Mouse (Mus musculus) heart, postnatal 0 days (tissue): ENCODE measurements around the gene Btaf1. TPM values are rescaled to one million over a fixed set of nuclear protein-coding genes. Genes with fewer than 3 reads are reported as not detected.

Source experiments
- ATAC-seq: fragments of 200-750 bp; cut with Nextera tagmentation; 2 replicates; pipeline ENCODE4 v1.8.0; 2017; ENCODE audit warnings: low read depth, moderate number of reproducible peaks, moderate library complexity; ENCODE audit not compliant: insufficient read depth
- DNase-seq: peaks from one replicate; pipeline ENCODE4 v3.0.0-alpha.2; 2016; ENCODE audit warnings: low spot score
- H3K27ac ChIP-seq: fragments of 300-500 bp; sonication (generic); 2 replicates; pipeline ENCODE4 v1.5.1; 2014; ENCODE audit warnings: low read depth, mild to moderate bottlenecking
- H3K27me3 ChIP-seq: fragments of 300-500 bp; sonication (generic); 2 replicates; pipeline ENCODE4 v1.6.1; 2014; ENCODE audit warnings: low read length, mixed read lengths; ENCODE audit not compliant: control insufficient read depth, insufficient read depth
- H3K36me3 ChIP-seq: fragments of 300-500 bp; sonication (generic); replicated peaks from 2 replicates; pipeline ENCODE4 v1.6.1; 2014; ENCODE audit warnings: low read length, mixed read lengths; ENCODE audit not compliant: control insufficient read depth, insufficient read depth
- H3K4me1 ChIP-seq: fragments of 300-500 bp; sonication (generic); 2 replicates; pipeline ENCODE4 v1.6.1; 2014; ENCODE audit warnings: antibody characterized with exemption; ENCODE audit not compliant: control insufficient read depth, insufficient read depth
- H3K4me2 ChIP-seq: fragments of 300-500 bp; sonication (generic); 2 replicates; pipeline ENCODE4 v1.6.1; 2014; ENCODE audit warnings: low read depth, mild to moderate bottlenecking, low read length, moderate library complexity
- H3K4me3 ChIP-seq: fragments of 300-500 bp; sonication (generic); 2 replicates; pipeline ENCODE4 v1.5.1; 2014; ENCODE audit warnings: low read depth, low read length
- H3K9ac ChIP-seq: fragments of 300-500 bp; sonication (generic); replicated peaks from 2 replicates; pipeline ENCODE4 v1.6.1; 2014; ENCODE audit warnings: low read depth, low read length, mixed read lengths
- H3K9me3 ChIP-seq: fragments of 300-500 bp; sonication (generic); replicated peaks from 2 replicates; pipeline ENCODE4 v1.6.1; 2016; ENCODE audit warnings: low read length; ENCODE audit not compliant: control insufficient read depth
- CTCF ChIP-seq: IDR thresholded peaks from 2 replicates; pipeline ENCODE4 v1.5.1; 2016; ENCODE audit warnings: antibody characterized with exemption, control low read depth, low read depth
- EP300 ChIP-seq: IDR thresholded peaks from 2 replicates; pipeline ENCODE4 v1.6.1; 2016; ENCODE audit warnings: antibody characterized with exemption, low read depth
- WGBS: fragments of 180-500 bp; shearing (Covaris S2); extraction: QIAGEN DNeasy Blood & Tissue Kit; methylation state at CpG from one replicate; pipeline ENCODE4 v1.1.7; 2014; 5-methylcytosine and 5-hydroxymethylcytosine counted together
- polyA plus RNA-seq: library from polyadenylated mRNA; unstranded; fragments of >200 nt; fragmentation: Nextera tagmentation; extraction: Ambion mirVana; gene quantifications from 2 replicates; pipeline ENCODE4 v1.2.1, GENCODE M21; 2015
- total RNA-seq: library from RNA; depleted of rRNA; stranded (reverse); fragments of >200 nt; gene quantifications from 2 replicates; pipeline ENCODE4 v1.2.3, GENCODE M21; 2014; ENCODE audit warnings: low replicate concordance

The Btaf1 gene
- total and polyA plus RNA-seq, 2 experiments from 2014 or later = 2.9 to 12.6 TPM

DNA sequence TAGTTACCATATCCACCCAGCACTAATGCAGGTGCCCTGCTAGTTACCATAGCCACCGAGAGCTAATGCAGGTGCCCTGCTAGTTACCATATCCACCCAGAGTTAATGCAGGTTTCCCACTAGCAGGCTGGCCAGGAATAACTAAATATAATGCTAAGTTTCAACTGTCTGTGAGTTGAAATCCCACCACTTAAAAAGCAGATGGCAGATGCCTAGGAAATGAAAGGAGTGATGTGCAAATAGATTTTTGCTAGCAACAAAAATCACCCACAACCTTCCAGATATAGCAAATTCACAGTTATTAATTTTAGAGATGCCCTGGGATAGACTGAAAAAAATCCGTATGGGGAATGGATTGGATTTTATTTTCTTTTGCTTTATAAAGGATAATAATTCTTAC lies 106.5 kb downstream of the Btaf1 start:
- WGBS = 80% methylated on average over 2 of the region's 2 CpGs
- Histone ChIP-seq H3K4me1 (0 out of 2 replicates have a peak, but pooled peaks cover 6% of the 10 kb centered on the region), H3K9me3 (no peaks in the 10 kb centered on the region), H3K27me3 (no peaks in the 10 kb centered on the region), H3K27ac (no peak overlapping the region), H3K4me3 (no peak overlapping the region), H3K36me3 (peaks cover 4% of the 10 kb centered on the region; the same call in 1 of the 2 replicates), H3K9ac (no peak overlapping the region), H3K4me2 (no peak overlapping the region)
- ATAC-seq (no peak), DNase-seq (no peak)
- TF ChIP-seq CTCF (no peak), EP300 (no peak)

DNA sequence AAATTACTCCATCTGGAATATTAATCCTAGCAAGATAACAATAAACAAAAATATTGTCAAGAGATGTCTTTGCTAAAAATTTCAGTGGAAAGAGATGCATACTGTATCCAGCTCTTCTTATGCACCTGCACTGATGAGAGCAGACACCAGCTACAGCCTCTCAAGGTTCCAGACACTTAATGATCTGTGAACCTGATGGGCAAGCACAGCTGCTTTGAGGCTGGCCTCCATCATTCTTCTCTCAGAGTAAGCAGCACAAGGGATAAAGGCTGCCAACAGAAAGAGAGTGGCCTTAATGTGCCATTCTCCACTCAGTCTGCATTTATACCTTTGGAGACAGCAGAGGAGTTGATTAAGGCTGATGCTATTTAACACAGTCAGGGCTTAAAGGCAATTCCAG lies 115.0 kb downstream of the Btaf1 start:
- Histone ChIP-seq H3K27ac (no peak overlapping the region), H3K4me3 (no peak overlapping the region), H3K4me1 (no peaks in the 10 kb centered on the region), H3K4me2 (no peak overlapping the region), H3K9ac (no peak overlapping the region), H3K27me3 (no peaks in the 10 kb centered on the region), H3K9me3 (no peaks in the 10 kb centered on the region), H3K36me3 (peaks cover 11% of the 10 kb centered on the region; the same call in 1 of the 2 replicates)
- TF ChIP-seq EP300 (no peak), CTCF (no peak)
- DNase-seq (no peak), ATAC-seq (no peak)

DNA sequence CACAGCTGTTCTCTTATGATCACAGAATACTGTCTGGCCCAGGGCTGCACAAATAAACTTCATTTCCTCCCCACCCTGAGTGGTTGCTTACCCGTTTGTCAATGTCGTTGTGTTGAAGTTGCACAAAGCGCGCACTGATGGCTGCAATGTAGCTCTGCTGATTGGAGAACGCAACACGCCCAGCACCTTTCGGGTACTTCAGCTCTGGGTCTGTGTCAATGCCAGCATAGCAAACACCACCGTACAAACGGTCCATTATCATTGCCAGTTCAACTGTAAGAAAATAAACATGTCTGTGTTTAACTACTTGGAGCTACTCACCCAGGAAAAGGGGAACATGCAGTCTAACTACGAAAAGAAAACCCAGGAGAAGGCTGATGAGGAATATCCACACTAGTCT lies 118.6 kb downstream of the Btaf1 start:
- Histone ChIP-seq H3K36me3 (peaks cover 8% of the 10 kb centered on the region; the same call in 1 of the 2 replicates), H3K4me2 (no peak overlapping the region), H3K27me3 (no peaks in the 10 kb centered on the region), H3K9me3 (no peaks in the 10 kb centered on the region), H3K4me3 (no peak overlapping the region), H3K4me1 (no peaks in the 10 kb centered on the region), H3K9ac (no peak overlapping the region), H3K27ac (no peak overlapping the region)
- TF ChIP-seq CTCF (no peak), EP300 (no peak)
- ATAC-seq (no peak), DNase-seq (no peak)
- 89% methylated on average over 10 of the region's 10 CpGs for WGBS

DNA sequence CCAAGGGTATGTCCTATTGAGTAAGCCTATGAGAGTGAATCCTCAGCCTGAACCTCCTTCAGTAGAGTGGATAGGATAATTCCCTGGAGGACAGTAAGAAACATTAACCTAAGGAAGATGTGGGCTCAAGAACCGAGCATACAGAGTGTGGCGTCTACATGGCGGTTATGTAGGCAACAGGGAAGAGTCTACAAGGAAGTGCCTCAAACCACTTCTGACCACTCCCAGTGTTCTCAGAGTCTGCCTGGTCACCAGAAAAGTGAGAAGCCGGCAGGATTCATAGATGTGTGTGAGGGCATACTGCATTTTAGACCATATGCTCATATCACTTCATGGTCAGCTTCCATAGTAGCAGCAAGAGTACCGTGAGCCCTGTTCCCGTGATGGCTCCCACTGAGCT lies 122.6 kb downstream of the Btaf1 start:
- no peak for ATAC-seq
- H3K4me2 ChIP-seq = no peak overlapping the region
- 89% methylated on average over 6 of the region's 6 CpGs for WGBS
- no peak overlapping the region for H3K9ac ChIP-seq
- 0 out of 2 replicates have a peak, but pooled peaks cover 6% of the 10 kb centered on the region for H3K36me3 ChIP-seq
- no peak for TF ChIP-seq CTCF
- no peak for TF ChIP-seq EP300
- no peaks in the 10 kb centered on the region for H3K4me1 ChIP-seq
- no peaks in the 10 kb centered on the region for H3K27me3 ChIP-seq
- no peak overlapping the region for H3K27ac ChIP-seq
- H3K9me3 ChIP-seq = no peaks in the 10 kb centered on the region
- no peak for DNase-seq
- H3K4me3 ChIP-seq = no peak overlapping the region

DNA sequence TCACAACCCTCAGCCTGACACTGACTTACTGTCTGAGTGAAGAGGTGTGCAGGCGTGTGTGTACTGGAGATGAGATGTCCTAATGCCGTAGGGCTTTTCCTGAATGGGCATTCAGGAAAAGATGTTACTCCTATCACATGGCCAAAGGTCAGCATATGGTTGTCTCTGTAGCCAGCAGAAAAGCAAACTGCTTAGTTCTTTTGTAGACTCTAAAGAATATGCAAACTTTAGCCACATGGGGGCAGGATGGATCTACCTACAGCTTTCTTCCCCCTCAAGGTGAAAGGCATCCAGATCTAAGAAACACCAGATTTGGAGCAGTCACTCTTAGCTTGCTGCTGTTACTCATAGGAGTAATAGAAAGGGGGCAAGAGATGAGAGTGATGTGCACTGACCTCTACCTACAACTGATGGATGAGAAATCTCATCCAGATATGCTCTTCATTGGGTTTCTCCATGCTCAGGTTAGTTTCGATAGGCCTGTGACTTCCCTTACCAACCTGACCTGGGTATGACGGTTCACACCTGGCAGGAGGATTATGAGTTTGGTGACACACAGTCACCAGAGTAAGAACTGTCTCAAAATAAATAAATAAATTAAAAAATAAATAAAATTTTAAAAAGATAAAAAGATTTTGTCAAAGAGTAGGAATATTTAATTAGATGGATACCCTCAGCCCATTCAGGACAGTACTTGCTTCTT lies 124.9 kb downstream of the Btaf1 start:
- DNase-seq (peak; percentile 56), ATAC-seq (peak; percentile 47; the same call in 1 of the 2 replicates)
- H3K9me3 ChIP-seq = no peaks in the 10 kb centered on the region
- H3K9ac ChIP-seq = no peak overlapping the region
- 63% methylated on average over 4 of the region's 4 CpGs for WGBS
- 0 out of 2 replicates have a peak, but pooled peaks cover 8% of the 10 kb centered on the region for H3K36me3 ChIP-seq
- H3K27ac ChIP-seq = no peak overlapping the region
- H3K4me1 ChIP-seq = no peaks in the 10 kb centered on the region
- H3K4me3 ChIP-seq = no peak overlapping the region
- H3K4me2 ChIP-seq = no peak overlapping the region
- H3K27me3 ChIP-seq = no peaks in the 10 kb centered on the region
- TF ChIP-seq EP300 = no peak
- peak; percentile 74 for TF ChIP-seq CTCF
